7 mouse cellular contexts compared by ENCODE assay signal in the genomic region with DNA sequence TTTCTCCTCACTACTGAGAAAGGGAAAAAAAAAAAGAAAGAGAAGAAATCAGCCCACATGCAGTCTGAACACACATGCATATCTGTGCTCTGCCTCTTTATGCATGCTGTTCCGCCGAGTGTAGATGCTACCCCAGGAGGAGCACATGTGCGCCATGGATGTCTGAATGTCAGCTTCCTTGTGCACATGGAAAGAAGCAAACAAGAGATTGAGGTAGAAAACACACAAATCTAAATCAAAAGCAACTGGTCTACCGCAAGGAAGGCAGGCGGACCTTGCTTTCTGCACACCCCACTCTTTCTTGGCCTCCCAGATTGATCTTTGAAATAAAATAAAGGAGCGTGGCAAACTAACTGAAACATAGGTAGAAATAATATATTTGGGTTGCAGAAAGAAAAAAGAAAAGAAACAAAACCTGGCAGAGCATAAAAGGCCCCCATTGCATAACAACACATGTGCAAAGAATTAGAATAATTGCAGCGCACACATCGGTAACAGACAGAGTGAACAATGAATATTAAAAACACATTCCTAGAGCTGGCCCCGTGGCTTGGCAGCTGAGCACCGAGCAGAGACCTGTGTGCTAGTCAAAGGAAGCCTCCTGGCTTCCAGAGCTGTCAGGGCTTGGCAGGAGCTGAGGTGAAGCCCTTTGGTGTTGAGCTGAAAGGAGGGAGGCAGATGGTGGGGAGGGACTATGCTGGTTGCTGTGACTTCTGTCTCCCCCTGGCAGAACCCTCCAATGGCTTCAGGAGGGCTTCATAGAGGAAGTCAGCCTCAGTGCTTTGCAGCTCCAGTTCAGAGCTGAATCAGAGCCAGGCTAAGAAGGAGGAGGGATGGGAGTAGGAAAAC.
DNase-seq lines count a peak whose midpoint lies in the region; ATAC-seq and TF ChIP-seq lines count a peak whose summit lies in the region.

No protein-coding gene starts in this region.

- no peak overlapping the region for H3K4me3 ChIP-seq in hindbrain, embryonic 12.5 days
- H3K4me3 ChIP-seq in lung, embryonic 14.5 days (ENCODE audit: low read depth, low read length): no peak overlapping the region

- no peak overlapping the region for H3K9ac ChIP-seq in hindbrain, embryonic 12.5 days
- H3K9ac ChIP-seq in lung, embryonic 14.5 days: no peak overlapping the region

- DNase-seq in cerebellum, adult 18-20 months: peak; percentile 90 to 98
- DNase-seq in embryo, embryonic 9.5 days (ENCODE audit: extremely low spot score): peak; percentile 24
- peak; percentile 48 for DNase-seq in lung, embryonic 14.5 days
- peak; percentile 22 for DNase-seq in right cerebral cortex, postnatal 4 days
- no peak for DNase-seq in kidney, postnatal 10 days
- no peak for DNase-seq in adrenal gland, postnatal 36 days

- H3K4me2 ChIP-seq in hindbrain, embryonic 12.5 days (replicated peaks): 0 out of 2 replicates have a peak overlapping the region, but pooled peaks have one; percentile 8
- no peak overlapping the region for H3K4me2 ChIP-seq in lung, embryonic 14.5 days

- no peaks in the 10 kb centered on the region for H3K9me3 ChIP-seq in hindbrain, embryonic 12.5 days (replicated peaks)
- H3K9me3 ChIP-seq in lung, embryonic 14.5 days (ENCODE audit: low read depth, low read length): no peaks in the 10 kb centered on the region

- TF ChIP-seq CTCF in lung, embryonic 14.5 days (IDR thresholded peaks at IDR 0.05; ENCODE audit: low read depth): no peak

- peak overlapping the region; percentile 68 for H3K27ac ChIP-seq in hindbrain, embryonic 12.5 days
- H3K27ac ChIP-seq in lung, embryonic 14.5 days (ENCODE audit: low read depth): no peak overlapping the region

- no peaks in the 10 kb centered on the region for H3K27me3 ChIP-seq in hindbrain, embryonic 12.5 days
- no peaks in the 10 kb centered on the region for H3K27me3 ChIP-seq in lung, embryonic 14.5 days (ENCODE audit: insufficient read depth, low read length)

- 32% methylated on average over 10 of the region's 10 CpGs for WGBS in hindbrain, embryonic 12.5 days
- 53% methylated on average over 10 of the region's 10 CpGs for WGBS in lung, embryonic 14.5 days

- peaks cover 26% of the 10 kb centered on the region for H3K4me1 ChIP-seq in hindbrain, embryonic 12.5 days
- H3K4me1 ChIP-seq in lung, embryonic 14.5 days (ENCODE audit: insufficient read depth): peaks cover 11% of the 10 kb centered on the region; the same call in 1 of the 2 replicates

- peak; percentile 86 for ATAC-seq in hindbrain, embryonic 12.5 days (ENCODE audit: low FRiP score)
- peak; percentile 70 for ATAC-seq in lung, embryonic 14.5 days (ENCODE audit: insufficient read depth)

- no peaks in the 10 kb centered on the region for H3K36me3 ChIP-seq in hindbrain, embryonic 12.5 days
- no peaks in the 10 kb centered on the region for H3K36me3 ChIP-seq in lung, embryonic 14.5 days (ENCODE audit: insufficient read depth)

Comparison
In these comparisons a context has a peak if more than half of its experiments do, and no peak if none do; other contexts are left out.
1. DNase-seq: peak in cerebellum, adult 18-20 months (2 of 2), embryo, embryonic 9.5 days (single experiment), lung, embryonic 14.5 days (single experiment) and right cerebral cortex, postnatal 4 days (single experiment); none in kidney, postnatal 10 days (single experiment) and adrenal gland, postnatal 36 days (0 of 2).